In the genomic region with DNA sequence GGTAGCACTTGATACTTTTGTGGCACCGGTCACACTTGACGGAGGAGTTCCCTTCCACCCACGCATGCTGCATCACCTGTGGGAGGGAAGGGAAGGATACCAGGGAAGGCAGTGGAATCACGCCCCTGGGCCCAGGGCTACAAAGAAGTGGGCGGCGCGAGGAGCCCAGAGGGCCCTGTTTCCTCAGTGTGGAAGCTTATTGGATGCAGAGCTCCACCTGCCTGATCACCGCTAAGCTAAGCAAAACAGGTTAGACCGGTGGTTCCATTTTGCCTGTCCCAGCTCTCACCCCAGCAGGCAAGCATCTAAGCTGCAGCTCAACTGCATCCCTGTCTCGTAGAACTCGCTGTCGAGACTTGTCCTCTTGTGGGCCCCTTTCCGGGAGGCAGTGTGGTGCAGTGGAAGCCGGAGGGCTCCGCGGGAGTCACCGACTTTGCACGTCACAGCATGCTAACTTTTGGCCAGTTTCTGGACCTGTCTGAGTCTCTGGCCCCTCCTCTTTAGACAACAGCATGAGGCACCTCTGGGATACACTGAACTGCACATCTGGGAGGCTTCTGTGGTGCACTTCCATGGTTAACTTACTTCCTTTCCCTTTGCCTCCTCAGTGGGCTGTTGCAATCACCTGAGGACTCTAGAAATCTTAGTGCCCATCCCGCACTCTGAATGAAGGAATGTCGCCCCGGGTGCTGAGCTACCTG, we compare ENCODE assay signal across 13 mouse cellular contexts.
DNase-seq lines count a peak whose midpoint lies in the region; ATAC-seq lines count a peak whose summit lies in the region.
"Had no signal": no experiment of that assay in that cellular context is flagged by ENCODE, and none has a peak within 500 bp of the region (broad histone marks: within the 10 kb centered on the region; RNA-seq: fewer than 3 reads in every experiment).

No protein-coding gene starts in this region.

- no peaks in the 10 kb centered on the region for H3K36me3 ChIP-seq in intestine, embryonic 15.5 days
- H3K36me3 ChIP-seq in lung, embryonic 15.5 days, result no peaks in the 10 kb centered on the region
- no peaks in the 10 kb centered on the region for H3K36me3 ChIP-seq in midbrain, embryonic 15.5 days (replicated peaks)

- H3K4me2 ChIP-seq in intestine, embryonic 15.5 days (replicated peaks), result peak overlapping the region; percentile 51
- H3K4me2 ChIP-seq in lung, embryonic 15.5 days, result peak overlapping the region; percentile 48
- no peak overlapping the region for H3K4me2 ChIP-seq in midbrain, embryonic 15.5 days
- H3K4me2 ChIP-seq: liver, embryonic 11.5 days had no signal

- no peaks in the 10 kb centered on the region for H3K9me3 ChIP-seq in intestine, embryonic 15.5 days
- H3K9me3 ChIP-seq in lung, embryonic 15.5 days, result no peaks in the 10 kb centered on the region
- no peaks in the 10 kb centered on the region for H3K9me3 ChIP-seq in midbrain, embryonic 15.5 days

- peak; percentile 97 for ATAC-seq in intestine, embryonic 15.5 days
- peak; percentile 87 for ATAC-seq in lung, embryonic 15.5 days (ENCODE audit: borderline replicate concordance, extremely low read depth, low FRiP score, low TSS enrichment)
- ATAC-seq in megakaryocyte progenitor cell, adult 5-6 weeks (replicated peaks; ENCODE audit: poor library complexity), result no peak
- ATAC-seq in midbrain, embryonic 15.5 days (replicated peaks), result no peak
- ATAC-seq: forebrain, embryonic 14.5 days had no signal

- no peak overlapping the region for H3K9ac ChIP-seq in intestine, embryonic 15.5 days
- no peak overlapping the region for H3K9ac ChIP-seq in lung, embryonic 15.5 days
- no peak overlapping the region for H3K9ac ChIP-seq in midbrain, embryonic 15.5 days

- no peaks in the 10 kb centered on the region for H3K4me1 ChIP-seq in intestine, embryonic 15.5 days (replicated peaks)
- peaks cover 10% of the 10 kb centered on the region; the same call in 1 of the 2 replicates for H3K4me1 ChIP-seq in lung, embryonic 15.5 days
- H3K4me1 ChIP-seq in midbrain, embryonic 15.5 days, result no peaks in the 10 kb centered on the region

- DNase-seq in urinary bladder, adult 18-20 months (ENCODE audit: low spot score in 2 of 2), result peak; percentile 28 to 55
- no peak for DNase-seq in urinary bladder, postnatal 10 days (ENCODE audit: low spot score)
- DNase-seq in right cerebral cortex, postnatal 14 days, result no peak
- no peak for DNase-seq in thymus, postnatal 14 days
- DNase-seq: adrenal gland, adult 2 months; retina, postnatal 1 day; thymus, adult 2 months had no signal

- WGBS in intestine, embryonic 15.5 days, result 26% methylated on average over 21 of the region's 21 CpGs
- WGBS in lung, embryonic 15.5 days, result 37% methylated on average over 21 of the region's 21 CpGs
- 45% methylated on average over 21 of the region's 21 CpGs for WGBS in midbrain, embryonic 15.5 days

- H3K4me3 ChIP-seq in intestine, embryonic 15.5 days (replicated peaks), result no peak overlapping the region
- peak overlapping the region; percentile 17; the same call in 1 of the 2 replicates for H3K4me3 ChIP-seq in lung, embryonic 15.5 days
- no peak overlapping the region for H3K4me3 ChIP-seq in midbrain, embryonic 15.5 days

- no peak overlapping the region for H3K27ac ChIP-seq in intestine, embryonic 15.5 days
- H3K27ac ChIP-seq in lung, embryonic 15.5 days, result peak overlapping the region; percentile 41; the same call in 1 of the 2 replicates
- H3K27ac ChIP-seq in midbrain, embryonic 15.5 days, result no peak overlapping the region

- no peaks in the 10 kb centered on the region for H3K27me3 ChIP-seq in intestine, embryonic 15.5 days (replicated peaks)
- H3K27me3 ChIP-seq in lung, embryonic 15.5 days, result peaks cover 3% of the 10 kb centered on the region; the same call in 1 of the 2 replicates
- 0 out of 2 replicates have a peak, but pooled peaks cover 5% of the 10 kb centered on the region for H3K27me3 ChIP-seq in midbrain, embryonic 15.5 days (replicated peaks)

Comparison
In these comparisons a context has a peak if more than half of its experiments do, and no peak if none do; other contexts are left out.
1. DNase-seq: peak in urinary bladder, adult 18-20 months (2 of 2); none in urinary bladder, postnatal 10 days (single experiment), right cerebral cortex, postnatal 14 days (single experiment) and thymus, postnatal 14 days (single experiment).
2. ATAC-seq: peak in intestine, embryonic 15.5 days (single experiment) and lung, embryonic 15.5 days (single experiment); none in megakaryocyte progenitor cell, adult 5-6 weeks (single experiment) and midbrain, embryonic 15.5 days (single experiment).